Mouse (Mus musculus): Measurements from ENCODE around the gene Entpd2. TPM values are rescaled to one million over a fixed set of nuclear protein-coding genes. Genes with fewer than 3 reads are reported as not detected.
"Not testable (repeated sequence)": the region's sequence is repeated elsewhere in the genome, so short reads cannot be mapped to it uniquely, and the experiment has no call there.

Entpd2 gene
- total RNA-seq, 2 experiments from 2014 or later: 11.5 to 13.1 TPM

- intact Hi-C loops (cut with DNase I): no loop called here
- no peak for DNase-seq (ENCODE audit: extremely low spot score in 1 of 2, low spot score in 2 of 2)
- Histone ChIP-seq H3K4me3 (no peak overlapping the region), H3K27ac (peak overlapping the region; percentile 72; the same call in 1 of the 2 replicates)
- TF ChIP-seq CTCF (IDR thresholded peaks at IDR 0.05): no peak
These were observed 1.3 kb downstream of the Entpd2 start for GRCm38 (mm10) chr2:25397010-25397409.

- TF ChIP-seq CTCF (IDR thresholded peaks at IDR 0.05): no peak
- Histone ChIP-seq H3K4me3 (no peak overlapping the region), H3K27ac (no peak overlapping the region)
- intact Hi-C loops (cut with DNase I): no loop called here
- no peak for DNase-seq (ENCODE audit: extremely low spot score in 1 of 2, low spot score in 2 of 2)
These were observed 2.4 kb downstream of the Entpd2 start for GRCm38 (mm10) chr2:25398065-25398464.

GRCm38 (mm10) chr2:25399051-25399450, 3.4 kb downstream of the Entpd2 start, which contains the start of gene Npdc1:
Gene Npdc1, plus strand, starts transcription at chr2:25399351.
- intact Hi-C loops (cut with DNase I): no loop called here
- Histone ChIP-seq H3K4me3 (no peak within 1 kb of the TSS), H3K27ac (no peak within 1 kb of the TSS)
- DNase-seq (ENCODE audit: extremely low spot score in 1 of 2, low spot score in 2 of 2): no peak
- TF ChIP-seq CTCF (IDR thresholded peaks at IDR 0.05): no peak

- peak overlapping the region; percentile 39 for H3K4me3 ChIP-seq
- H3K27ac ChIP-seq: no peak overlapping the region
- TF ChIP-seq CTCF (IDR thresholded peaks at IDR 0.05): no peak
- DNase-seq (ENCODE audit: extremely low spot score in 1 of 2, low spot score in 2 of 2): no peak
- intact Hi-C loops (cut with DNase I): no loop called here
These were observed 4.6 kb downstream of the Entpd2 start for GRCm38 (mm10) chr2:25400291-25400690.

GRCm38 (mm10) chr2:25400764-25401163, 5.1 kb downstream of the Entpd2 start:
- DNase-seq (ENCODE audit: extremely low spot score in 1 of 2, low spot score in 2 of 2): peak; percentile 59 to 65
- no peak overlapping the region for H3K27ac ChIP-seq
- peak overlapping the region; percentile 39 for H3K4me3 ChIP-seq
- intact Hi-C loops (cut with DNase I): no loop called here
- peak; percentile 83 for TF ChIP-seq CTCF (IDR thresholded peaks at IDR 0.05)

GRCm38 (mm10) chr2:25402377-25402971, 6.8 kb downstream of the Entpd2 start:
- intact Hi-C loops (cut with DNase I): loop anchor here (2.0 kb wide), 2 partner anchors 30 to 70 kb away; partner anchors contain the start of genes Man1b1 and Sapcd2
- peak; percentile 65 for TF ChIP-seq CTCF (IDR thresholded peaks at IDR 0.05)
- peak overlapping the region; percentile 97 for H3K27ac ChIP-seq
- peak; percentile 55 to 63 for DNase-seq (ENCODE audit: extremely low spot score in 1 of 2, low spot score in 2 of 2)
- H3K4me3 ChIP-seq: peak overlapping the region; percentile 80

- Histone ChIP-seq H3K27ac (peak overlapping the region; percentile 97), H3K4me3 (peak overlapping the region; percentile 80)
- TF ChIP-seq CTCF (IDR thresholded peaks at IDR 0.05): no peak
- intact Hi-C loops (cut with DNase I): loop anchor here (1.0 to 2.0 kb wide), 3 partner anchors 30 to 85 kb away; partner anchors contain the start of genes Man1b1 and Sapcd2
- DNase-seq (ENCODE audit: extremely low spot score in 1 of 2, low spot score in 2 of 2): peak; percentile 91 to 93
These were observed 7.4 kb downstream of the Entpd2 start for GRCm38 (mm10) chr2:25402972-25403601.

GRCm38 (mm10) chr2:25403994-25404393, 8.3 kb downstream of the Entpd2 start:
- DNase-seq (ENCODE audit: extremely low spot score in 1 of 2, low spot score in 2 of 2): no peak
- intact Hi-C loops (cut with DNase I): loop anchor here (1.0 to 2.0 kb wide), 3 partner anchors 31 to 86 kb away; partner anchors contain the start of genes Man1b1 and Sapcd2
- peak overlapping the region; percentile 57 for H3K27ac ChIP-seq

GRCm38 (mm10) chr2:25408908-25409307, 13.2 kb downstream of the Entpd2 start:
- no peak for DNase-seq (ENCODE audit: extremely low spot score in 1 of 2, low spot score in 2 of 2)
- no peak for TF ChIP-seq CTCF (IDR thresholded peaks at IDR 0.05)
- Histone ChIP-seq H3K4me3 (no peak overlapping the region), H3K27ac (no peak overlapping the region)
- intact Hi-C loops (cut with DNase I): no loop called here

More at GRCm38 (mm10) chr2:25403994-25404393, 8.3 kb downstream of the Entpd2 start:
- peak overlapping the region; percentile 80 for H3K4me3 ChIP-seq
- TF ChIP-seq CTCF (IDR thresholded peaks at IDR 0.05): no peak

GRCm38 (mm10) chr2:25413436-25413835, 17.8 kb downstream of the Entpd2 start:
- intact Hi-C loops (cut with DNase I); H3K27ac ChIP-seq; DNase-seq (ENCODE audit: extremely low spot score in 1 of 2, low spot score in 2 of 2); H3K4me3 ChIP-seq: not testable (repeated sequence)
- TF ChIP-seq CTCF (IDR thresholded peaks at IDR 0.05): peak; percentile 45

GRCm38 (mm10) chr2:25417426-25417825, 21.8 kb downstream of the Entpd2 start:
- no peak for DNase-seq (ENCODE audit: extremely low spot score in 1 of 2, low spot score in 2 of 2)
- Histone ChIP-seq H3K27ac (no peak overlapping the region), H3K4me3 (no peak overlapping the region)
- intact Hi-C loops (cut with DNase I): no loop called here
- no peak for TF ChIP-seq CTCF (IDR thresholded peaks at IDR 0.05)

- no peak for DNase-seq (ENCODE audit: extremely low spot score in 1 of 2, low spot score in 2 of 2)
- TF ChIP-seq CTCF (IDR thresholded peaks at IDR 0.05): peak; percentile 55
- Histone ChIP-seq H3K4me3 (no peak overlapping the region), H3K27ac (no peak overlapping the region)
- intact Hi-C loops (cut with DNase I): no loop called here
These were observed 26.2 kb downstream of the Entpd2 start for GRCm38 (mm10) chr2:25421896-25422295.

Measured in left cerebral cortex, adult 2 months (tissue).